Mouse (Mus musculus): Measurements from ENCODE around the gene Snf8. TPM values are rescaled to one million over a fixed set of nuclear protein-coding genes. Genes with fewer than 3 reads are reported as not detected.

Gene Snf8
- polyA plus RNA-seq, 1 experiment from 2014 or later = 68.8 TPM

DNA sequence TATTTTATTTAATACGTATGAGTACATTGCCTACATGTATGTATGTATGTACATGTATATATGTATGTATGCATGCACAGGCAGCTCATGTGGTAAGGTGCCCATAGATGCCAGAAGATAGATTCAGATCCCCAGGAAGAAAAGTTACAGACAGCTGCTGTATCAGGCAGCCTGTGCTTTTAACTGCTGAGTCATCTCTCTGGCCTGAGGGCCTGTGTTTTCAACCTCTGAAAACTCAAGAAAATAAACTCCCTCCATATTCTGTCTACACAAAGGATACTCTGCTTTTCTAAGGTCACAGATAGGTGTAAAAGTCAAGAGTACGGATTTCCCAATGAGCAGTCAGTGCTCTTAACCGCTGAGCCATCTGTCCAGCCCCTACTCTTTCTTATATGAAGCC, 16.2 kb downstream of the Snf8 start:
- H3K4me3 ChIP-seq (ENCODE audit: low read depth, low read length) = no peak overlapping the region
- no peaks in the 10 kb centered on the region for H3K27me3 ChIP-seq (replicated peaks; ENCODE audit: control insufficient read depth, insufficient read depth, low read length)
- peaks cover 90% of the 10 kb centered on the region for H3K36me3 ChIP-seq (ENCODE audit: control insufficient read depth, insufficient read depth, low read length)
- ATAC-seq = no peak
- DNase-seq (ENCODE audit: low spot score) = no peak
- H3K27ac ChIP-seq (ENCODE audit: low read depth, low read length) = no peak overlapping the region
- H3K4me2 ChIP-seq (ENCODE audit: low read length) = no peak overlapping the region
- 96% methylated on average over 3 of the region's 3 CpGs for WGBS
- no peaks in the 10 kb centered on the region for H3K9me3 ChIP-seq (replicated peaks; ENCODE audit: control insufficient read depth, low read length)
- no peak overlapping the region for H3K9ac ChIP-seq (ENCODE audit: low read length)
- no peaks in the 10 kb centered on the region for H3K4me1 ChIP-seq (ENCODE audit: control insufficient read depth, insufficient read depth, low read length)

GRCm38 (mm10) chr11:96058309-96058708, 23.6 kb downstream of the Snf8 start:
- Histone ChIP-seq H3K9ac (ENCODE audit: low read length) (no peak overlapping the region), H3K27me3 (replicated peaks; ENCODE audit: control insufficient read depth, insufficient read depth, low read length) (no peaks in the 10 kb centered on the region), H3K4me3 (ENCODE audit: low read depth, low read length) (no peak overlapping the region), H3K9me3 (replicated peaks; ENCODE audit: control insufficient read depth, low read length) (no peaks in the 10 kb centered on the region), H3K36me3 (ENCODE audit: control insufficient read depth, insufficient read depth, low read length) (peaks cover 84% of the 10 kb centered on the region), H3K27ac (ENCODE audit: low read depth, low read length) (no peak overlapping the region), H3K4me2 (ENCODE audit: low read length) (no peak overlapping the region), H3K4me1 (ENCODE audit: control insufficient read depth, insufficient read depth, low read length) (peaks cover 6% of the 10 kb centered on the region)
- DNase-seq (ENCODE audit: low spot score) = no peak
- WGBS = 91% methylated on average over 4 of the region's 4 CpGs
- ATAC-seq = no peak

- Histone ChIP-seq H3K36me3 (ENCODE audit: control insufficient read depth, insufficient read depth, low read length) (peaks cover 30% of the 10 kb centered on the region), H3K9me3 (replicated peaks; ENCODE audit: control insufficient read depth, low read length) (no peaks in the 10 kb centered on the region), H3K27ac (ENCODE audit: low read depth, low read length) (peak overlapping the region; percentile 66), H3K4me1 (ENCODE audit: control insufficient read depth, insufficient read depth, low read length) (peaks cover 17% of the 10 kb centered on the region), H3K4me2 (ENCODE audit: low read length) (peak overlapping the region; percentile 68), H3K4me3 (ENCODE audit: low read depth, low read length) (peak overlapping the region; percentile 97), H3K27me3 (replicated peaks; ENCODE audit: control insufficient read depth, insufficient read depth, low read length) (no peaks in the 10 kb centered on the region), H3K9ac (ENCODE audit: low read length) (peak overlapping the region; percentile 95)
- under 1% methylated on average over 54 of the region's 64 CpGs for WGBS
- DNase-seq (ENCODE audit: low spot score) = peak; percentile 16
- peak; percentile 58 for ATAC-seq
Observed at GRCm38 (mm10) chr11:96064521-96065214, 30.0 kb downstream of the Snf8 start.

GRCm38 (mm10) chr11:96065215-96065911, 30.7 kb downstream of the Snf8 start, which contains the start of gene Ube2z:
Gene Ube2z (minus strand): TSS chr11:96065388.
- Histone ChIP-seq H3K36me3 (ENCODE audit: control insufficient read depth, insufficient read depth, low read length) (peaks cover 25% of the 10 kb centered on the region), H3K9me3 (replicated peaks; ENCODE audit: control insufficient read depth, low read length) (no peaks in the 10 kb centered on the region), H3K4me3 (ENCODE audit: low read depth, low read length) (peak within 1 kb of the TSS; percentile 97), H3K9ac (ENCODE audit: low read length) (peak within 1 kb of the TSS; percentile 95), H3K27me3 (replicated peaks; ENCODE audit: control insufficient read depth, insufficient read depth, low read length) (no peaks in the 10 kb centered on the region), H3K4me2 (ENCODE audit: low read length) (peak within 1 kb of the TSS; percentile 68), H3K4me1 (ENCODE audit: control insufficient read depth, insufficient read depth, low read length) (peaks cover 17% of the 10 kb centered on the region), H3K27ac (ENCODE audit: low read depth, low read length) (peak within 1 kb of the TSS; percentile 66)
- peak; percentile 99 for ATAC-seq
- 4% methylated on average over 50 of the region's 50 CpGs for WGBS
- DNase-seq (ENCODE audit: low spot score) = peak; percentile 97

DNA sequence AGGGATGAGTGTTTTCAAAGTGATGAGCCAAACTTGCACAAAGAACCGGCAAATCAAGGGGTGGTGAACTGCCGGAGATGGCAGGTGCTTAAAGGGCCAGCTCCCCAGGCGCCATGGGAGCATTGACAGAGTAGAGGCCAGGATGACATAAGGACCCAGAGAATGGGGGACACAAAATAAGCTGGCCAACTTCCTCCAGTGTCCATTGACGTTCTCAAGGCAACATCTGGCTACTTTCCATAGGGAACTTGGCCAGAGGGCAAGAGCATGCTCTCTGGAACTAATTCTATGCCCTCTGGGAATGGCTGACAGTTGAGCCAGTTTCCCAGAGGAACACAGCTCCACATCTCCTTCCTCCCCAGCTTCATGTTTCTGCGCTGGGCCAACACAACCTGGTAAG, 33.5 kb downstream of the Snf8 start:
- Histone ChIP-seq H3K9me3 (replicated peaks; ENCODE audit: control insufficient read depth, low read length) (no peaks in the 10 kb centered on the region), H3K4me2 (ENCODE audit: low read length) (no peak overlapping the region), H3K27me3 (replicated peaks; ENCODE audit: control insufficient read depth, insufficient read depth, low read length) (no peaks in the 10 kb centered on the region), H3K9ac (ENCODE audit: low read length) (no peak overlapping the region), H3K4me1 (ENCODE audit: control insufficient read depth, insufficient read depth, low read length) (peaks cover 12% of the 10 kb centered on the region), H3K36me3 (ENCODE audit: control insufficient read depth, insufficient read depth, low read length) (peaks cover 21% of the 10 kb centered on the region), H3K27ac (ENCODE audit: low read depth, low read length) (no peak overlapping the region), H3K4me3 (ENCODE audit: low read depth, low read length) (no peak overlapping the region)
- no peak for DNase-seq (ENCODE audit: low spot score)
- 86% methylated on average over 5 of the region's 5 CpGs for WGBS
- ATAC-seq = no peak

GRCm38 (mm10) chr11:96070353-96070752, 35.7 kb downstream of the Snf8 start:
- Histone ChIP-seq H3K9me3 (replicated peaks; ENCODE audit: control insufficient read depth, low read length) (no peaks in the 10 kb centered on the region), H3K9ac (ENCODE audit: low read length) (no peak overlapping the region), H3K4me1 (ENCODE audit: control insufficient read depth, insufficient read depth, low read length) (peaks cover 12% of the 10 kb centered on the region), H3K4me3 (ENCODE audit: low read depth, low read length) (no peak overlapping the region), H3K36me3 (ENCODE audit: control insufficient read depth, insufficient read depth, low read length) (peaks cover 26% of the 10 kb centered on the region), H3K27ac (ENCODE audit: low read depth, low read length) (no peak overlapping the region), H3K27me3 (replicated peaks; ENCODE audit: control insufficient read depth, insufficient read depth, low read length) (no peaks in the 10 kb centered on the region), H3K4me2 (ENCODE audit: low read length) (no peak overlapping the region)
- ATAC-seq (no peak), DNase-seq (ENCODE audit: low spot score) (no peak)
- 93% methylated on average over 7 of the region's 7 CpGs for WGBS

DNA sequence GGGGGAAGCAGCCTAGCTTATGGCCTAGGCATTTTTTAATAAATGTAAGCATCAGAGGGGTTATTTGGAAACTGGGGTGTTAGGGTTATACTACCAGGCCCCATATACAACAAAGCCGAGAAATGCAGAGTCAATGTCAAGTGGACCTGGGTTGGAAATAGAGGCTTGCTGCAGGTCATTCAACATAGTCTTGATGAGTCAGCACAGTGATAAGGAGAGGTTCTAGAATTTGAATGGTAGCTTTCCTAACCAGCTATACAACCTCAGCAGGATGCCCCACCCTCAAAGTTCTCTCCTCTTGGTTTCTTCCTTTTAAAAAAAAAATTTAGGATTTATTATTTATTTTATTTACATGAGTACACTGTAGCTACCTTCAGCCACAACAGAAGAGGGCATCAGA, 36.3 kb downstream of the Snf8 start:
- no peaks in the 10 kb centered on the region for H3K9me3 ChIP-seq (replicated peaks; ENCODE audit: control insufficient read depth, low read length)
- no peak for ATAC-seq
- H3K36me3 ChIP-seq (ENCODE audit: control insufficient read depth, insufficient read depth, low read length) = peaks cover 26% of the 10 kb centered on the region
- no peak overlapping the region for H3K4me3 ChIP-seq (ENCODE audit: low read depth, low read length)
- WGBS = 100% methylated on average over 1 of the region's 1 CpGs
- no peaks in the 10 kb centered on the region for H3K27me3 ChIP-seq (replicated peaks; ENCODE audit: control insufficient read depth, insufficient read depth, low read length)
- DNase-seq (ENCODE audit: low spot score) = no peak
- peaks cover 8% of the 10 kb centered on the region for H3K4me1 ChIP-seq (ENCODE audit: control insufficient read depth, insufficient read depth, low read length)
- H3K27ac ChIP-seq (ENCODE audit: low read depth, low read length) = no peak overlapping the region
- no peak overlapping the region for H3K9ac ChIP-seq (ENCODE audit: low read length)
- H3K4me2 ChIP-seq (ENCODE audit: low read length) = no peak overlapping the region

GRCm38 (mm10) chr11:96073295-96073993, 38.8 kb downstream of the Snf8 start:
- no peaks in the 10 kb centered on the region for H3K27me3 ChIP-seq (replicated peaks; ENCODE audit: control insufficient read depth, insufficient read depth, low read length)
- H3K4me1 ChIP-seq (ENCODE audit: control insufficient read depth, insufficient read depth, low read length) = peaks cover 8% of the 10 kb centered on the region
- H3K36me3 ChIP-seq (ENCODE audit: control insufficient read depth, insufficient read depth, low read length) = peaks cover 26% of the 10 kb centered on the region
- ATAC-seq (no peak), DNase-seq (ENCODE audit: low spot score) (no peak)
- H3K27ac ChIP-seq (ENCODE audit: low read depth, low read length) = no peak overlapping the region
- WGBS = 86% methylated on average over 6 of the region's 9 CpGs
- H3K9ac ChIP-seq (ENCODE audit: low read length) = no peak overlapping the region
- H3K4me3 ChIP-seq (ENCODE audit: low read depth, low read length) = no peak overlapping the region
- H3K9me3 ChIP-seq (replicated peaks; ENCODE audit: control insufficient read depth, low read length) = no peaks in the 10 kb centered on the region
- H3K4me2 ChIP-seq (ENCODE audit: low read length) = no peak overlapping the region

All from forebrain, embryonic 14.5 days (tissue).